Mouse (Mus musculus): ENCODE data around the gene Mad1l1. TPM values are rescaled to one million over a fixed set of nuclear protein-coding genes. Genes with fewer than 3 reads are reported as not detected.

Mad1l1 gene
- polyA plus RNA-seq, 1 experiment from 2014 or later, result 60.8 TPM

DNA sequence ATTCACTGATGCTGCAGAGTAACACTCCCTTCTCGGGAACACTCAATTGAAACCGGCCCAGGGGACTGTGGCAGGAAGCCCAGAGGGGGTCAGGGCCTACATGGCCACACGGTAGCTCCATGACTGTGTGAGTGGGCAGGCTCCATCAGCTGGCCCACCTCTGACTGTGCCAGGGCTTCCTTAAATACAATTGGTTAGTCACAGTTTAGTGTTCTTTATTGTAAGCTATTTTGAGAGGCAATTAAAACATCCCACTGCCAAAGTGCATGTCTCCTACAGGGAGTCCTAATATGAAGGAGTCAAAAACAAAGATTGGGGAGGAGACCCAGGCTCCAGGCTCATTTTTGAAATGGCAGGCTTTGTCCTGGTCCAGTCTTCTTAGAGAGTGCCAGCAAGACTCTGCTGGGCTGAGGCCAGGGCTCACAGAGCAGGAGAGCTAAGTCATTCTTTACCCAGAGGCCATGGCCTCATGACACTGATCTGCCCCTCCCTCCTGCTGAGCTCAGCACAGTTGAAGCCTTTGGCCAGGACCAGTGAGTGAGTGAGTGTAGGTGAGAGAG is 297.3 kb downstream of the Mad1l1 start:
- DNase-seq (ENCODE audit: extremely low spot score, low spot score), result no peak
- H3K4me1 ChIP-seq, result peaks cover 28% of the 10 kb centered on the region
- 0 out of 2 replicates have a peak, but pooled peaks cover 3% of the 10 kb centered on the region for H3K36me3 ChIP-seq (replicated peaks)
- H3K9me3 ChIP-seq, result no peaks in the 10 kb centered on the region
- H3K4me3 ChIP-seq, result no peak overlapping the region
- WGBS, result 44% methylated on average over 3 of the region's 3 CpGs
- no peaks in the 10 kb centered on the region for H3K27me3 ChIP-seq (ENCODE audit: poor library complexity, severe bottlenecking)
- H3K27ac ChIP-seq, result peak overlapping the region; percentile 26; the same call in 1 of the 2 replicates

DNA sequence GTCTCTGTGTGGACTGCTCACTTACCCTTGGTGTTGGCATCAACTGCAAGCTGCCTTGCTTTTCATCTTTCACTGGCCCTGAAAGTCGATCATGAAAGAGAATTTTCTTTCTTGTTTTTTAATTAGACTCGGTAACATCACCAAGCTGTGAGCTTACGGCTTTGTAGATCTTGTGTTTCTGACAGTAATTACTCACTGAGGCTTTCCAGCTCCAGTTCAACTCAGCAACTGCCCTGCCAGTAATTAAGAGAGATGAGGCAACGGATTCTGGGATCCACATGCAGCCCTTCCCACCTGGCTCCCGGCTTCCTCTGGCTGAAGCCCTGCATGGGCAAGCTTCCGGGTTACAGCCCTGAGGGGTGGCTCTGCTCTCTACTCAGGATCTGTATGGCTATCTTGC is 298.5 kb downstream of the Mad1l1 start:
- H3K27me3 ChIP-seq (ENCODE audit: poor library complexity, severe bottlenecking), result no peaks in the 10 kb centered on the region
- no peak overlapping the region for H3K4me3 ChIP-seq
- no peaks in the 10 kb centered on the region for H3K9me3 ChIP-seq
- WGBS, result 90% methylated on average over 6 of the region's 6 CpGs
- no peak for DNase-seq (ENCODE audit: extremely low spot score, low spot score)
- H3K36me3 ChIP-seq (replicated peaks), result 0 out of 2 replicates have a peak, but pooled peaks cover 3% of the 10 kb centered on the region
- no peak overlapping the region for H3K27ac ChIP-seq
- peaks cover 27% of the 10 kb centered on the region for H3K4me1 ChIP-seq

DNA sequence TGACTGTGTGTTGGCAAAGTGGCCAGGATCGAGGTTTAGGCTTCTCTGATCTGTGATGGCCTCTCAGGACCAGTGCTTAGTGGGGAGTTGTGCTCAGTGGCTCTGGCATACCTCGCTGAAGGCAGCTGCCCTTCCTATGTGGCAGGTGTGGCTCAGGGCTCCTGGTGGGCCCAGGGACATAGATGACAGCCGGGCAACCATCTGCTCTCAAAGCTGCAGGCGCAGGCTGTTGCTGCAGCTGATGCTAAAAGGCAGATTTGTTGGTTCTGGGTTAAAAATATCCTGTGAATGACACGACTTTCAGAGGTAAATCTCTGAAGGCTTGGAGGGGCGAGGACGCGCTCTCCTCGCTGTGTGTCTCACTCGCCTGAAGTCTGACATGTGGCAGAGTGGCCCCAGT is 299.6 kb downstream of the Mad1l1 start:
- no peak for DNase-seq (ENCODE audit: extremely low spot score, low spot score)
- no peaks in the 10 kb centered on the region for H3K9me3 ChIP-seq
- H3K27ac ChIP-seq, result no peak overlapping the region
- 90% methylated on average over 10 of the region's 10 CpGs for WGBS
- H3K27me3 ChIP-seq (ENCODE audit: poor library complexity, severe bottlenecking), result no peaks in the 10 kb centered on the region
- no peak overlapping the region for H3K4me3 ChIP-seq
- H3K36me3 ChIP-seq (replicated peaks), result 0 out of 2 replicates have a peak, but pooled peaks cover 3% of the 10 kb centered on the region
- peaks cover 27% of the 10 kb centered on the region for H3K4me1 ChIP-seq

DNA sequence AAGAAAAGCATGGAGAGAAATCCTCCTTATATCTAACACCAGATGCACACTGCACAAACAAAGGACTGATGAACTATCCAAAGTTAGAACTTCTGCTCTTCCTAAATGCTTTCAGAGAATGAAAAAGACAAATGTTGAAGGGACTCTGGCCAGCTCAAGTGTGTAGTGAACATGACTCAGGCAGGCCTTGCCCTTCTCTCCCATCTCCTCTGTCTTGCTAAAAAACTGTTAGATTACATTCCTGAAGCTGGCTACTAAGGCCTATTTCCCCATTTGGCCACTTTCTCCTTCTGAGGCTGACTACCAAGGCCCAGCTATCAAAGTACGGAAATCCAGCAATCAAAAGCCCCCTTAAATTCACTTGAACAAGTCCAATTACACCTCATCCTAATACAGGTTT is 301.7 kb downstream of the Mad1l1 start:
- DNase-seq (ENCODE audit: extremely low spot score, low spot score), result no peak
- H3K9me3 ChIP-seq, result no peaks in the 10 kb centered on the region
- no peaks in the 10 kb centered on the region for H3K27me3 ChIP-seq (ENCODE audit: poor library complexity, severe bottlenecking)
- H3K27ac ChIP-seq, result no peak overlapping the region
- WGBS, result 87% methylated on average over 1 of the region's 1 CpGs
- H3K36me3 ChIP-seq (replicated peaks), result 0 out of 2 replicates have a peak, but pooled peaks cover 3% of the 10 kb centered on the region
- H3K4me3 ChIP-seq, result no peak overlapping the region
- peaks cover 17% of the 10 kb centered on the region for H3K4me1 ChIP-seq

DNA sequence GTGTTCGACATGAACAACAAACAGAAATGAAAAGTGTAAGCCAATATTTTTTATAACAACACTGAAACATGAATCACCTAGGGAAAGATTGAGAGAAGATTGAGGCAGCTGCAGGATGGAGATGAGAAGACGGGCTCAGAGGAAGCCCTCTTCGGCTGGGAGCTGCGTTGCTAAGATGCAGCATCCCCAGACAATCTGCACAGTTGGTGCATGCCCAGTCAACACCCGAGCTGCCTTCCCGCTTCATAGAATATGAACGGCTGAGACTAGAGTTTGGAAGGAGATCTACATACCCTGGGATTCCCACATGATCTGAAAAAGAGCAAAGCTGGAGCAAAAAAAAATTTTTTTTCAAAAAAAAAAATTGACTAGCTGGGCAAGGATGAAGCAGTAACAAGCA is 302.6 kb downstream of the Mad1l1 start:
- Histone ChIP-seq H3K27me3 (ENCODE audit: poor library complexity, severe bottlenecking) (no peaks in the 10 kb centered on the region), H3K9me3 (no peaks in the 10 kb centered on the region), H3K4me1 (peaks cover 14% of the 10 kb centered on the region), H3K36me3 (replicated peaks) (0 out of 2 replicates have a peak, but pooled peaks cover 3% of the 10 kb centered on the region), H3K27ac (no peak overlapping the region), H3K4me3 (no peak overlapping the region)
- no peak for DNase-seq (ENCODE audit: extremely low spot score, low spot score)
- 95% methylated on average over 7 of the region's 7 CpGs for WGBS

DNA sequence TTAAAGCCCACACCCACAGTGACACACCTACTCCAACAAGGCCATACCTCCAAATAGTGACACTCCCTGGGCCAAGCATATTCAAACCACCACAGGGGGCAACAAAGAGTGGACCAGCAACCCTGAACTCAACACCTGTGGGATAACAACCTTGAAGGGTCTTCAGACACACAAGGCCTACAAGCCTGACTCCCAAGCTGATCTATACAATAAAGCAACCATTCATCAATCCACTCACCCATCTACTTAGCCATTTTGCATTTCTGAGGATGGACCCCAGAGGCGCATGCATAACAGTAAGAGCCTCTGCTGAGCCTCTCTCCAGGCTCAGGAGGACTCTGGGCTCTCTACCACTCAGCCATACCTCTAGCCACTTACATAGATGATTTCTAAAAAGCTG is 304.5 kb downstream of the Mad1l1 start:
- no peaks in the 10 kb centered on the region for H3K27me3 ChIP-seq (ENCODE audit: poor library complexity, severe bottlenecking)
- 0 out of 2 replicates have a peak, but pooled peaks cover 3% of the 10 kb centered on the region for H3K36me3 ChIP-seq (replicated peaks)
- H3K27ac ChIP-seq, result no peak overlapping the region
- H3K4me3 ChIP-seq, result no peak overlapping the region
- no peaks in the 10 kb centered on the region for H3K9me3 ChIP-seq
- no peak for DNase-seq (ENCODE audit: extremely low spot score, low spot score)
- H3K4me1 ChIP-seq, result peaks cover 14% of the 10 kb centered on the region
- WGBS, result 94% methylated on average over 1 of the region's 1 CpGs

DNA sequence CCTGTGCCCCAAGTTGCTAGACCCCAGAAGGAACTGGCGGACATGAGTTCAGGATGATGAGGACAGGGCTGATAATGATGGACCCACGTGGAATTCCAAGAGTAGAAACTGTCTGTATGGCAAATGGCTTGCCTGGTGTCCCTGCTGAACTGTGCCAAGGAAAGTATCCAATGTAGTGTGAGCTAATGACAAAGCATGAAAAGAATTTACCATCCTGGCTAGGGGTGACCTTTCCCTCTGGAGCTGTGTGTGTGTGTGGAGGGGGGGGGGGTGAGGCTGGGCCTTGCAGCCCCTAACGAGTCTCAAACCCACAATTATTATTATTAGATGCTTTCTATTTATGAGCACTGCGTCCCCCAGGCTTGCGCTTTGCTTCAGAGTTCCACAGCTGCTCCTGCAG is 307.7 kb downstream of the Mad1l1 start:
- Histone ChIP-seq H3K36me3 (replicated peaks) (peaks cover 2% of the 10 kb centered on the region), H3K27me3 (ENCODE audit: poor library complexity, severe bottlenecking) (peaks cover 19% of the 10 kb centered on the region), H3K4me3 (no peak overlapping the region), H3K9me3 (no peaks in the 10 kb centered on the region), H3K4me1 (peaks cover 22% of the 10 kb centered on the region), H3K27ac (peak overlapping the region; percentile 40)
- WGBS, result 86% methylated on average over 5 of the region's 5 CpGs
- no peak for DNase-seq (ENCODE audit: extremely low spot score, low spot score)

DNA sequence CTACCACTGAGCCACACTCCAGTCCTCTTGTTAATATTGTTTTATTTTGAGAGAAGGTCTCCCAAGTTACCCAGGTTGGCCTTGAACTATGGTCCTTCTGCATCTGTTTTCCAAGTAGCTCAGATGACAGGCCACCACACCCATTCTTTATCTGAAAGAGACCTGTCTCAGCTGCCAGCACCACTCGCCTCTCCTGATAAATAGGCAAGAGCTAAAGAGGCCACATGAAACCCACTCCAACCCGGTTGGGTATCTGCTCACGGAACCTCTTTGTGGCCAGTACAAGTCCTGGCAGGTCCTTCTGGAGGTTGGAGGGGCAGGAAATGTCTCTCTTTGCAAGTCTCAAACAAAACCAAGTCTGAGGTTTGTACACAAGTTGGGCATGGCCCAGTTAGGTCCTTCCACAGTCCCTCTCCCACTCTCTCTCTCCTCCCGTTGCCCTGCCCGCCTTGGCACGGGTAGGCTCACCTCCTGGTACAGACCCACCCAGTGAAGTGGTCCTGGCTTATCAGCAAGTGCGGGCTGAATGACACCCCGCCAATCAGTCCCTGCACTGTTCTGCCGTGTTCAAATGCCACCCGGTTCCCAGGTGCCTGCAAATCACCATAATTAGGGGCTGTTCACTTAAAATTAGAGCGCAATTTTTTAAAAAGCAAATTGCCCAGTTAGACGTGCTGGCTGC is 308.9 kb downstream of the Mad1l1 start:
- 92% methylated on average over 12 of the region's 12 CpGs for WGBS
- Histone ChIP-seq H3K27ac (no peak overlapping the region), H3K27me3 (ENCODE audit: poor library complexity, severe bottlenecking) (peaks cover 25% of the 10 kb centered on the region), H3K36me3 (replicated peaks) (peaks cover 9% of the 10 kb centered on the region), H3K9me3 (no peaks in the 10 kb centered on the region), H3K4me3 (no peak overlapping the region), H3K4me1 (peaks cover 34% of the 10 kb centered on the region)
- no peak for DNase-seq (ENCODE audit: extremely low spot score, low spot score)

DNA sequence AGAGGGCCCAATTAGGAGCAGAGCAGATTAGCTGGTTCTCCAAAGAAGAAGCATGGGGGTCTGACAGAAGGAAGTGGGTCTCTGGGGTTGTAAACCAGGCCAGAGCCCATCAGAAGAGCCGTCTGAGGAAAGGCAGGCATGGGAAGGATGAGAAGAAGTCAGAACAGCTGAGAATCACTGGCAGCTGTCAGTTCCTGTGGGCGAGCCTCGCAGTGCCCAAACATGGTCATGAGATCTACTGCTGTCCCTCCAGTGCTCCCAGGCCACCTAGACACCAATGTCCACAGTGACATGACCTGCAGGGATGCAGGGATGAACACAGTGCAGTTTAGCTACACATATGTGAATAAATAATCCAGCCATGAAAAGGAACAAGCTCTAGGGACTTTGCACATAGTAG is 310.9 kb downstream of the Mad1l1 start:
- no peak for DNase-seq (ENCODE audit: extremely low spot score, low spot score)
- Histone ChIP-seq H3K27me3 (ENCODE audit: poor library complexity, severe bottlenecking) (peaks cover 40% of the 10 kb centered on the region), H3K36me3 (replicated peaks) (peaks cover 9% of the 10 kb centered on the region), H3K27ac (no peak overlapping the region), H3K4me3 (no peak overlapping the region), H3K4me1 (peaks cover 41% of the 10 kb centered on the region), H3K9me3 (no peaks in the 10 kb centered on the region)
- 85% methylated on average over 3 of the region's 3 CpGs for WGBS

DNA sequence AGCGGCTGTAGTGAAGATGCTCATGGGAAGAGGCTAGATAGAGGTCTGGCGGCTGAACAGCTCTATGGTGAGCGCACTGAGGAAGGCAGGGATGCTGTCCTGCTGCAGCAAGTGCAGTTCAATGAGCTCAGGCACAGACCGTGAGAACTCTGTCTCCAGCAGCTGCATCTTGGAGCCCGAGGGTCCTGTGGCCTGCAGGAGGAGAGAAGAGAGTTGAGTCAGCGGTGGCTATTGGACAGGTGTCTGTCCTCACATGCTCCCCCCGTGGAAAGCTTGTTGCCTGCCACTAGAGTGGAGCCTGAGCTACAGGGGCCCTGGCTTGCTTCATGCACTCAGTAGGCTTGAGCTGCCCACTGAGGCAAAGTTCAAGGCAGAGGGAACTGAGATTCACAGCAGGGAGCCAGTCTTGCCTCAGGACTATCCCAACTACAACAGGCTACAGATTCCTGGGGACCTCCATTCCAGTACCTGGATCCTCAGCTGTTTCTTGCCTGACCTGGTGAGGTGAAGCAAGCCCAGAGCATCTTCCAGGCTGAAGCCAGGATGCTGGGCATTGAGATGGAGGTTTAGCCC is 312.2 kb downstream of the Mad1l1 start:
- H3K36me3 ChIP-seq (replicated peaks), result peaks cover 9% of the 10 kb centered on the region
- H3K27ac ChIP-seq, result no peak overlapping the region
- no peaks in the 10 kb centered on the region for H3K9me3 ChIP-seq
- 72% methylated on average over 7 of the region's 7 CpGs for WGBS
- no peak for DNase-seq (ENCODE audit: extremely low spot score, low spot score)
- H3K4me3 ChIP-seq, result no peak overlapping the region
- H3K27me3 ChIP-seq (ENCODE audit: poor library complexity, severe bottlenecking), result peaks cover 40% of the 10 kb centered on the region
- peaks cover 40% of the 10 kb centered on the region for H3K4me1 ChIP-seq

DNA sequence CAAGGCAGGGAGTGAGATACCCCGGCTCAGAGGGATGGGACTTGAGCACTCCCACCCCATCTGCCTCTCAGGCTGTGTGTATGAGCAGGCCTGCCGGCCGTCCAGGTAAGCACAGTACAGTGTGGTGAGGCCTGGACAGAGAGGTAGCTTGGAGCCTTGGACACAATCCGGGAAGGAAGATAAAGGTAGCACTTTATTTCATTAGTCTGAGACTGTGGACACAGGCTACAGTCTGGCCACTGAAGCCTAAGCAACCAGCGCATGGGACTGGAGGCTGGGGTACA is 312.9 kb downstream of the Mad1l1 start:
- peaks cover 40% of the 10 kb centered on the region for H3K27me3 ChIP-seq (ENCODE audit: poor library complexity, severe bottlenecking)
- no peak for DNase-seq (ENCODE audit: extremely low spot score, low spot score)
- H3K36me3 ChIP-seq (replicated peaks), result peaks cover 9% of the 10 kb centered on the region
- H3K4me1 ChIP-seq, result peaks cover 33% of the 10 kb centered on the region
- H3K4me3 ChIP-seq, result no peak overlapping the region
- H3K9me3 ChIP-seq, result no peaks in the 10 kb centered on the region
- no peak overlapping the region for H3K27ac ChIP-seq
- WGBS, result 58% methylated on average over 5 of the region's 5 CpGs

DNA sequence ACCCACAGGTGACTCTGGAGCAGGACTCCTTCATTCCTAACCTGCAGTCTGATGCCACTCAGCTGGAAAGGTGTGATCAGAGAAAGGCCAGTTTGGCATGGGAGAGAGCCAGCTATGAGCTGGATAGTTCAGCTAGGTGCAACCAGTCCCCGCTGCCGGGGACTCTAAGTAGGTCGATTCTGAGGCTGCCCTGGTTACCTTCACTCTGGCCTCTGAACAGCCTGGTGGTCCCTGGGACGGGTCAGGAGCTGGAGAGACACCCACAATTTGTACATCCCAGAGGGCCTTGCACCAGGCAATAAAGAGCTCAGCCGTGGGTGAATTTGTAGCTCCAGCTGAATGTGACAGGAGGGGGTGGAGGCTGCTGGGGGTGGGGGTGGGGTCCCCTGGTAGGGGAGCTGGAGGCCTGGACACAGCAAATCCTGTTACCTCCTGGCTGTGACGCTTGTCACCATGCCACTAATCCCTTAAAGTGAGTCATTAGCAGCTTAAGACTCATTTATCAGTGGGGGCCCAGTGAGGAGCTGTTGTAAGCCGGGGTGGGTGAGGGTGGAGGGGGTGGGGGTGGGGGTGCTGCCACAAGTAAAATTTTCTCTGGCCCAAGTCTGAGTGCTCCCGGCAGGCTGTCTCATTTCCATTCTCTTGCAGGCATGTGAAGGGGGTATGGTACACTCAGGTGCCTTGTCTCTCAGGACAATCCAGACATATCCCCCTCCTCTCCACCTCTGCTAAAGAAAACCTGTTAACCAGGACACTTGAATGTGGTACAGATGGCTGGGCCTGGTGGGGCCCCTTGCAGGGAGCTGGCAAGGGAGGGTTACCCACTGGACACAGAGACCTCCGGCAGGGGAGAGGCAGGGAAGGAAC is 313.5 kb downstream of the Mad1l1 start:
- Histone ChIP-seq H3K27me3 (ENCODE audit: poor library complexity, severe bottlenecking) (peaks cover 40% of the 10 kb centered on the region), H3K4me3 (no peak overlapping the region), H3K27ac (0 out of 2 replicates have a peak overlapping the region, but pooled peaks have one; percentile 31), H3K36me3 (replicated peaks) (peaks cover 9% of the 10 kb centered on the region), H3K4me1 (peaks cover 28% of the 10 kb centered on the region), H3K9me3 (no peaks in the 10 kb centered on the region)
- WGBS, result 26% methylated on average over 9 of the region's 9 CpGs
- no peak for DNase-seq (ENCODE audit: extremely low spot score, low spot score)

All from forebrain, embryonic 10.5 days (tissue).